Mouse (Mus musculus) kidney, postnatal 25 days (tissue): ENCODE results near the gene Mgat4c.

Experiments
- DNase-seq, 2 experiments: peaks; one replicate each; pipeline ENCODE4 v3.0.0; 2021; ENCODE audit warnings: mixed read lengths in 2 of 2

The Mgat4c gene

GRCm38 (mm10) chr10:101681437-101681912 is at the start of gene Mgat4c:
Gene Mgat4c (plus strand): TSS chr10:101681487.
- no peak for DNase-seq

GRCm38 (mm10) chr10:101635266-101635665 is 46.0 kb upstream of the Mgat4c start:
- DNase-seq, result no peak

GRCm38 (mm10) chr10:101641048-101641447 is 40.2 kb upstream of the Mgat4c start:
- DNase-seq, result no peak

GRCm38 (mm10) chr10:101681914-101682313 is 627 bp downstream of the Mgat4c start:
- no peak for DNase-seq

DNA sequence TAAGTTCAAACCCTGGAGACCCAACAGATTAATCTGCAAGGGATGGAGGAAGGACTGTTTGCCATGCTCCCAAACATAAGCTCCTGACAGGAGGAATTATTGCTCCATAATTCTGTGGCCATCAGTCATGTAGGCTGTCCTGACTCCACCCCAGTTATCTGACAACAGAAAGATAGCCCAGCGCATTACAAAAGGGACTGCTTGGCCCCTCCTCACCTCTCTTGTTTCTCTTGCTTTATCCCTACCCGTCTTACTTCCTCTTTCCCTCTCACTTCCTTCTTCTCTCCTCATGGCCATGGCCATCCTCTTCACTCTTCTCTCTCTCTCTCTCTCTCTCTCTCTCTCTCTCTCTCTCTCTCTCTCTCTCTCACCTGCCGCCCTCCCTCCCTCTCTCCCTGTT is 80.5 kb downstream of the Mgat4c start:
- DNase-seq, result no peak

GRCm38 (mm10) chr10:101770688-101771087 is 89.4 kb downstream of the Mgat4c start:
- no peak for DNase-seq

GRCm38 (mm10) chr10:101771157-101771556 is 89.9 kb downstream of the Mgat4c start:
- no peak for DNase-seq

- DNase-seq, result no peak
Measured at GRCm38 (mm10) chr10:101783161-101783744, 102.0 kb downstream of the Mgat4c start.

GRCm38 (mm10) chr10:101795507-101795906 is 114.2 kb downstream of the Mgat4c start:
- no peak for DNase-seq

- no peak for DNase-seq
Measured at GRCm38 (mm10) chr10:101798831-101799474, 117.7 kb downstream of the Mgat4c start.

DNA sequence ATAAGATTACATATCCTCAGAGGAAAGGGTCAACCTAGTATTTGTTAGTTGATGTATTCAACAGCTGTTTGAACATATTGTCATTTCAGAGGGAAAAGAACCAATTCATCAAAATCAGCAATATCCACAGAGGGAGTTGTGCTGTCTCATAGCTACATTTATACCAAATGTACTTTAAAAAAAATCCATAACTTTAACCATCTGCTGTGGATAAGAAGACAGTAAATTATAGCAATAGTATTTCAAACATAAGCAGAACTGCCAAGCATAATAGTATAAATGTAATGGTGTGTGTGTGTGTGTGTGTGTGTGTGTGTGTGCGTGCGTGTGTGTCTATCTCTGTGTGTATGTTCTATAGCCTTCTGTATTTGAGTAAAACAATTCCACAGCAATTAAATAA is 127.5 kb downstream of the Mgat4c start:
- no peak for DNase-seq

DNA sequence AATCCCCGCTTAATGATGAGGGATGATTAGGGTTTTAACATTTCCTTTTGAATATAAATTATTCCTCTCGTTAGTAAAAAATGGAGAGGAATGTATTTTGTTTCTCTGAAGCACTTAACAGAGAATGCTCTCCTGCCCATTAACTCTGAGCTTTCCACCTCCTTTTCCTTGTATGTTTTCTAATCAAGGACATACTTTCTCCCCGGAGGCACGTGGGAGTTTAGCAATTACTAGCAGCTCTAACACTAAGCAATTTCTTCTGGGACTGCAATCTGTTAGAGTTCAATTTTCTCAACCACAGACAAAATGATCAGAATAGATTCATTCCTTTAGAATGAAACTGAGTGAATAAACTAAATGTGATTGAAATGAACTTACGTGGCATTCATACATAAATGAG is 135.6 kb downstream of the Mgat4c start:
- DNase-seq, result no peak

- no peak for DNase-seq
Measured at GRCm38 (mm10) chr10:101827944-101828343, 146.7 kb downstream of the Mgat4c start.

DNA sequence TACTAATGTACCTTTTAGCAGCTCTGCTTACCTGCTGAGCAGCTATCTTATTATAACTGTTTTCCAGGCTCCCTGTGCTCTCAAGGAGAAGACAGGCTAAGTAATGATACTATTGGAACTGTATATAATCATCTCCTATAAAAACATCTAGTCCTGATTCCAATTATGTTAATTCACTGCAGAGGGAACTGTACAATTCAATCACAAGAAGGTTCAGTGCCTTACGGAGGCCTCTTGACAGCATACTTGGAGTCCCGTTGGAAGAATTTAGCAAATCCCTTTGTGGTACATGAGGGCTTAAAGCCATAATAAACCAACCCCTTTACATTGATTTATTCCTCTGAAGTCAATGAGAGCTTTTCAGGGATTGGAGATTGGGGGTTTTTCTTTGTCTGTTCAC is 174.8 kb downstream of the Mgat4c start:
- DNase-seq, result no peak

DNA sequence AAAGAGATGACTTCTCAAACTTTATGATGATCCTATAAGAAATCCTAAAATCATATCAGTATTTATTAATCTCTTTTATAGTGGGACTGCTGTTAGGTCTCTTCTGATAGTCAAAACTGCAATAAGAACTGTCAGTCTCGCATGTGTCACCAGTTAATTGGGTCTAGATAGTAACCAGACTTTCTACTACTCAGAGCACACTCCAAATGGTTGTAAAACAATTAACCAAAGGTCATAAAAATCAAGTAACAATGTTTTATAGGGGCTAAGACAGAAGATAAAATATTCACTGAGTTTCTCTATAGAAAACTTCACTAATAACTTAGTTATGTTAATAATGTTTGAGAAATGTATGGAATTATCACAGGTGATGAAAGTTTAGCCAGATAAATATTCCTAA is 208.6 kb downstream of the Mgat4c start:
- no peak for DNase-seq

- no peak for DNase-seq
Measured at GRCm38 (mm10) chr10:101917328-101917814, 236.1 kb downstream of the Mgat4c start.

- no peak for DNase-seq
Measured at GRCm38 (mm10) chr10:101997612-101998011, 316.3 kb downstream of the Mgat4c start.

DNA sequence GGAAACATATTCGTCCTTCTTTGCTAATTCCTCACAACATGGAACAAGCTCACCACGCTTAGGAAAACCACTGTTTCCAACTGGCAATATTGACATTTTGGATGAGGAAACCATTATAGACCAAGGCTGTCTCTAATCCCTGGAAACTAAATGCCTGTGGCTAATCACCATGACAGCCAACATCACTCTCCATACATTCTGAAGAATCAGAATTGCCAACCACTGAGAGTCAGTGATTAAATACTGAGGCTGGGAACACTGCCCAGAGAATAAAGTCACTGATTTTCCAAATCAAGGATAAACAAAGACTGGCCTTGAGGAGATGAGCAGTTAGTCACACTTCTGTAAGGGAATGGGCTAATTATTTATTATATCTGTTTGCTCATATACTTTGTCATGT is 361.2 kb downstream of the Mgat4c start:
- no peak for DNase-seq

DNA sequence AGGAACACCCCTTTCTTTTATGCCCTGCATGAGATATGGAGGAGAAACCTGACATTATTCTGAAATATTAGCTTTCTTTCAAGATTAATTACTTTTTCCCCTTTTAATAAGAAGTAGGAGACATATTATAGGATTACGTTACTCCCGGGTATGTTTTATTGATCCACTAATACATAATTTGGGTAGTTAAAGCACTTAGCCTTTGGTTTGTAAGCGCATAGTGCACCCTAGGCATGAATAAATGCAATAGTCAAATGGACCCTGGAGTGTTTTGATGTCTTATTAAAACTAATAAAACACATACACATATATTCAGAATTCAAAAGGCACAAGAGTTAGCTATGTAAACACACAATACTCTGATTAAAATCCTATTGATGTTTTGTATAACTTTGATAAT is 374.9 kb downstream of the Mgat4c start:
- DNase-seq, result no peak

GRCm38 (mm10) chr10:102056975-102057565 is 375.8 kb downstream of the Mgat4c start:
- DNase-seq, result no peak

DNA sequence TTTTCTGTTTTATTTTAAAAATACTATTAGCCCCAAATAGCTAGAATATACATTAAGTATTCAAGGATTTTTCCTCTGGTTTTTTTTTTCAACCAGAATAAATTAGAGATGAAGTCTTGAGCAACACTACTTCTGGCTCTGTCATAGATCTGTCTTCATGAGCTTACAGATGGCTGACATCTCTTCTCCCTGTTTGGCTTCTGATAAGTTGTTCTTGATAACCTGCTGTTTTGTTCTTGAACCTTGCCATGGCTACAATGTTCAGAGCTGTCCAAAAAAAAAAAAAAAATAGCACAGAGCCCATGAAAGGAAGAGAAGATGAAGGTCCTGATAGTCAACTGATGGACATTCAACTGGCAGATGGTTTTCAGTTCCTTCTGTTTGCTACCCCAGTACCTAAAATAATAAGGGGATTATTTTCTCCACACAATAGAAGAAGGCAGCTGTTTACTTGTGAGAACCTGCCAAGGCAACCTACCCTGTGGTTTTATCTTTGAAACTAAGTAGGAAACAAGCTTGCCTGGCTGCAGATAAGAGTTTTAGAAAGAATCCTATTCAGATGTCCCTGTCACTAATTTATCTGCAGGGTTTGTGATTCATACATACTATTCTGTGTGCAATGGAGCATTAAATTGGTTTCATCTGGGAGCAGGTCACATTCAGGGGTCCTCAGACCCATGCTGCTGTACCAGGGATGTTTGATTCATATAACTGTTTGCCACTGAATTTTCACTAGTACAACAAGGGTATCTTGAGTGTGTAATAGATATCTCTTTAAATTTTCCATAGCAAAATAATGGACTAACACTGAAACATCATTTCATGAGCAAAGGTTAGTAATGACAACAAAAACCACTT is 393.5 kb downstream of the Mgat4c start:
- DNase-seq, result no peak

GRCm38 (mm10) chr10:102123153-102123552 is 441.9 kb downstream of the Mgat4c start:
- DNase-seq, result no peak

- DNase-seq, result no peak
Measured at GRCm38 (mm10) chr10:102127340-102127739, 446.1 kb downstream of the Mgat4c start.
